Mouse (Mus musculus) bone marrow macrophage, adult 2 months (primary cell): Measurements from ENCODE around the gene Ddx3x.

Source experiments
- CTCF ChIP-seq: IDR thresholded peaks from 2 replicates; pipeline ENCODE4 v1.5.1; 2012; ENCODE audit warnings: low read depth, mild to moderate bottlenecking, low read length, moderate library complexity
- POLR2A ChIP-seq: IDR thresholded peaks from 2 replicates; pipeline ENCODE4 v1.6.1; 2012; ENCODE audit warnings: mild to moderate bottlenecking, low read depth, low read length, borderline replicate concordance

- TF ChIP-seq CTCF (no peak), POLR2A (no peak)
These were observed 739 bp downstream of the Ddx3x start for GRCm38 (mm10) chrX:13281329-13282088.
